Mouse (Mus musculus) CH12.LX (cell line): Measurements from ENCODE around the gene Pilrb1. TPM values are rescaled to one million over a fixed set of nuclear protein-coding genes. Genes with fewer than 3 reads are reported as not detected.
A peak's percentile ranks its signal among the peaks of the same experiment; 100 is the strongest.

Experiments
- DNase-seq: peaks from one replicate; pipeline ENCODE4 v3.0.0-alpha.2; 2013; ENCODE audit errors: extremely low read depth
- H3K27ac ChIP-seq: 2 replicates; pipeline ENCODE4 v1.5.1; 2012; ENCODE audit warnings: low read depth, mild to moderate bottlenecking, control low read depth, moderate library complexity; ENCODE audit not compliant: insufficient read depth
- H3K27me3 ChIP-seq: replicated peaks from 2 replicates; pipeline ENCODE3; 2012; ENCODE audit warnings: inconsistent platforms
- H3K36me3 ChIP-seq, 2 experiments: replicated peaks in 1 of 2; 2 replicates each; pipeline versions ENCODE3 to v1.6.1; 2012; ENCODE audit warnings: inconsistent platforms in 1 of 2, low read length in 1 of 2, mild to moderate bottlenecking in 1 of 2, mixed read lengths in 1 of 2, moderate library complexity in 1 of 2; ENCODE audit not compliant: control insufficient read depth in 1 of 2, insufficient read depth in 1 of 2
- H3K4me1 ChIP-seq, 2 experiments: 2 replicates each; pipeline ENCODE4 v1.6.1; 2012; ENCODE audit warnings: inconsistent platforms in 1 of 2, moderate library complexity in 1 of 2; ENCODE audit not compliant: insufficient read depth in 2 of 2, control insufficient read depth in 1 of 2
- H3K4me2 ChIP-seq: 2 replicates; pipeline ENCODE4 v1.6.1; 2012; ENCODE audit warnings: low read depth, mild to moderate bottlenecking, control low read depth; ENCODE audit not compliant: poor library complexity, insufficient read depth, severe bottlenecking
- H3K4me3 ChIP-seq, 3 experiments: fragments of 150-350 bp in 1 of 3; sonication (generic) in 1 of 3; replicated peaks in 1 of 3; 2 replicates each; pipeline versions ENCODE3 to v1.5.1; 2011 to 2012; ENCODE audit warnings: low read depth in 2 of 3, low read length in 2 of 3, mild to moderate bottlenecking in 2 of 3, moderate library complexity in 2 of 3, control low read depth in 1 of 3, improper control_type of control experiment in 1 of 3, inconsistent platforms in 1 of 3, mixed read lengths in 1 of 3; ENCODE audit not compliant: poor library complexity in 1 of 3
- H3K79me2 ChIP-seq: replicated peaks from 2 replicates; pipeline ENCODE4 v1.6.1; 2012; ENCODE audit warnings: mild to moderate bottlenecking, moderate library complexity; ENCODE audit not compliant: control insufficient read depth, poor library complexity, insufficient read depth, severe bottlenecking; ENCODE audit errors: extremely low read depth
- H3K9ac ChIP-seq: 2 replicates; pipeline ENCODE4 v1.6.1; 2012; ENCODE audit warnings: low read depth, mild to moderate bottlenecking, control low read depth, moderate library complexity; ENCODE audit not compliant: insufficient read depth
- H3K9me3 ChIP-seq: replicated peaks from 2 replicates; pipeline ENCODE3; 2012; ENCODE audit warnings: low read length, inconsistent platforms, mixed read lengths
- BHLHE40 ChIP-seq: IDR thresholded peaks from 2 replicates; pipeline ENCODE4 v1.6.1; 2011; ENCODE audit warnings: mild to moderate bottlenecking, low read depth, low read length, improper control_type of control experiment
- CHD1 ChIP-seq: IDR thresholded peaks from 2 replicates; pipeline ENCODE4 v1.6.1; 2012; ENCODE audit warnings: low read depth, low read length, improper control_type of control experiment, inconsistent platforms
- CHD2 ChIP-seq: IDR thresholded peaks from 2 replicates; pipeline ENCODE4 v1.6.1; 2011; ENCODE audit warnings: low read length, improper control_type of control experiment
- EP300 ChIP-seq: IDR thresholded peaks from 2 replicates; pipeline ENCODE4 v1.6.1; 2011; ENCODE audit warnings: low read length, improper control_type of control experiment
- ETS1 ChIP-seq: conservative IDR thresholded peaks from 2 replicates; pipeline ENCODE4 v1.6.1; 2012; ENCODE audit warnings: low read depth, mild to moderate bottlenecking, inconsistent platforms, low read length, improper control_type of control experiment, moderate library complexity
- GABPA ChIP-seq: IDR thresholded peaks from 2 replicates; pipeline ENCODE4 v1.6.1; 2012; ENCODE audit warnings: low read depth, low read length, improper control_type of control experiment, inconsistent platforms; ENCODE audit not compliant: insufficient replicate concordance
- HCFC1 ChIP-seq: IDR thresholded peaks from 2 replicates; pipeline ENCODE4 v1.6.1; 2012; ENCODE audit warnings: low read depth, mild to moderate bottlenecking, inconsistent platforms, low read length, improper control_type of control experiment
- IRF4 ChIP-seq: IDR thresholded peaks from 2 replicates; pipeline ENCODE4 v1.6.1; 2014; ENCODE audit warnings: low read depth, mild to moderate bottlenecking, inconsistent platforms, low read length, improper control_type of control experiment
- JUND ChIP-seq: conservative IDR thresholded peaks from 2 replicates; pipeline ENCODE4 v1.6.1; 2011; ENCODE audit warnings: low read depth, low read length, improper control_type of control experiment
- MAFK ChIP-seq: IDR thresholded peaks from 2 replicates; pipeline ENCODE4 v1.6.1; 2011; ENCODE audit warnings: low read length, improper control_type of control experiment; ENCODE audit not compliant: insufficient replicate concordance
- MAZ ChIP-seq: IDR thresholded peaks from 2 replicates; pipeline ENCODE4 v1.6.1; 2012; ENCODE audit warnings: low read depth, mild to moderate bottlenecking, inconsistent platforms, low read length, improper control_type of control experiment, moderate library complexity
- MEF2A ChIP-seq: IDR thresholded peaks from 2 replicates; pipeline ENCODE4 v1.6.1; 2014; ENCODE audit warnings: low read depth, mild to moderate bottlenecking, inconsistent platforms, low read length, improper control_type of control experiment, borderline replicate concordance
- MYC ChIP-seq: IDR thresholded peaks from 2 replicates; pipeline ENCODE4 v1.6.1; 2011; ENCODE audit warnings: low read depth, mild to moderate bottlenecking, improper control_type of control experiment, low read length
- NELFE ChIP-seq: IDR thresholded peaks from 2 replicates; pipeline ENCODE4 v1.6.1; 2011; ENCODE audit warnings: low read depth, low read length, improper control_type of control experiment
- RCOR1 ChIP-seq: conservative IDR thresholded peaks from 2 replicates; pipeline ENCODE4 v1.6.1; 2012; ENCODE audit warnings: low read depth, mild to moderate bottlenecking, inconsistent platforms, low read length, improper control_type of control experiment
- SIN3A ChIP-seq: IDR thresholded peaks from 2 replicates; pipeline ENCODE4 v1.6.1; 2012; ENCODE audit warnings: low read length, improper control_type of control experiment, inconsistent platforms
- TBP ChIP-seq: conservative IDR thresholded peaks from 2 replicates; pipeline ENCODE4 v1.6.1; 2011; ENCODE audit warnings: low read depth, low read length, improper control_type of control experiment
- TCF12 ChIP-seq: IDR thresholded peaks from 2 replicates; pipeline ENCODE4 v1.6.1; 2014; ENCODE audit warnings: low read depth, mild to moderate bottlenecking, inconsistent platforms, low read length, improper control_type of control experiment
- USF1 ChIP-seq: IDR thresholded peaks from 2 replicates; pipeline ENCODE4 v1.6.1; 2014; ENCODE audit warnings: low read depth, mild to moderate bottlenecking, inconsistent platforms, low read length, improper control_type of control experiment
- USF2 ChIP-seq: conservative IDR thresholded peaks from 2 replicates; pipeline ENCODE4 v1.6.1; 2011; ENCODE audit warnings: low read depth, low read length, improper control_type of control experiment
- ZC3H11A ChIP-seq: IDR thresholded peaks from 2 replicates; pipeline ENCODE4 v1.6.1; 2012; ENCODE audit warnings: low read depth, mild to moderate bottlenecking, inconsistent platforms, low read length, improper control_type of control experiment
- ZKSCAN1 ChIP-seq: IDR thresholded peaks from 2 replicates; pipeline ENCODE4 v1.6.1; 2012; ENCODE audit warnings: low read depth, inconsistent platforms, low read length, improper control_type of control experiment, borderline replicate concordance
- ZNF384 ChIP-seq: IDR thresholded peaks from 2 replicates; pipeline ENCODE4 v1.6.1; 2012; ENCODE audit warnings: low read depth, low read length, improper control_type of control experiment, inconsistent platforms
- dilution Hi-C: fragments of 300-500 bp; cut with MboI; formaldehyde crosslinking; loops from 2 replicates; pipeline ENCODE4 v1.14.3; 2020; ENCODE audit warnings: low sequenced_read_pairs; ENCODE audit not compliant: extremely low pct_unique_long_range_greater_than_20kb, extremely low pct_ligation_motif_present
- in situ Hi-C: fragments of 300-500 bp; cut with MboI; formaldehyde crosslinking; loops from 3 replicates; pipeline ENCODE4 v1.14.3; 2019; ENCODE audit warnings: low sequenced_read_pairs, low pct_ligation_motif_present, low pct_unique_long_range_greater_than_20kb, mixed read lengths
- polyA plus RNA-seq: library from polyadenylated mRNA; unstranded; fragments of >175 nt; gene quantifications from 2 replicates; pipeline ENCODE4 v1.2.1, GENCODE M21; 2012; ENCODE audit warnings: low read depth; ENCODE audit not compliant: insufficient read length
- total RNA-seq, 2 experiments: library from RNA; depleted of rRNA; stranded (reverse); fragments of 300-350 nt in 1 of 2; fragments of >200 nt in 1 of 2; gene quantifications; 2 replicates each; pipeline ENCODE4 v1.2.3; 2012 to 2014

Pilrb1 gene
- total and polyA plus RNA-seq, 3 experiments = not detected

GRCm38 (mm10) chr5:137823455-137824045 lies 34.4 kb downstream of the Pilrb1 start:
- no peak for TF ChIP-seq JUND
- no peak for TF ChIP-seq RCOR1
- no peak for TF ChIP-seq HCFC1
- TF ChIP-seq ZNF384 = no peak
- no peak for TF ChIP-seq ETS1
- TF ChIP-seq CHD2 = no peak
- no peak for TF ChIP-seq USF2
- TF ChIP-seq GABPA = no peak
- TF ChIP-seq MAZ = no peak
- TF ChIP-seq BHLHE40 = no peak
- no peak for TF ChIP-seq USF1
- TF ChIP-seq IRF4 = no peak
- Histone ChIP-seq H3K36me3 (no peaks in the 10 kb centered on the region), H3K9me3 (no peaks in the 10 kb centered on the region), H3K4me3 (no peak overlapping the region), H3K4me2 (no peak overlapping the region), H3K27ac (peak overlapping the region; percentile 12; the same call in 1 of the 2 replicates), H3K9ac (no peak overlapping the region), H3K27me3 (no peaks in the 10 kb centered on the region), H3K4me1 (peaks cover 28 to 66% of the 10 kb centered on the region in 2 experiments), H3K79me2 (no peaks in the 10 kb centered on the region)
- no peak for DNase-seq
- in situ Hi-C loops (no loop called here), dilution Hi-C loops (no loop called here)

GRCm38 (mm10) chr5:137822602-137823001 lies 35.3 kb downstream of the Pilrb1 start:
- H3K4me1 ChIP-seq = peaks cover 30 to 66% of the 10 kb centered on the region in 2 experiments
- no peak overlapping the region for H3K27ac ChIP-seq
- H3K9me3 ChIP-seq = no peaks in the 10 kb centered on the region
- in situ Hi-C loops = no loop called here
- TF ChIP-seq CHD1 = peak; percentile 52; the same call in 1 of the 2 replicates
- TF ChIP-seq ZKSCAN1 = no peak
- TF ChIP-seq MAFK = no peak
- no peak for TF ChIP-seq USF1
- no peak for TF ChIP-seq SIN3A
- no peak for TF ChIP-seq JUND
- TF ChIP-seq BHLHE40 = no peak
- TF ChIP-seq TCF12 = peak; percentile 73; the same call in 1 of the 2 replicates
- TF ChIP-seq EP300 = peak; percentile 78
- TF ChIP-seq TBP = 0 out of 2 replicates have a peak, but pooled peaks have one; percentile 33
- TF ChIP-seq NELFE = no peak
- peak; percentile 84 for TF ChIP-seq MEF2A
- no peak for TF ChIP-seq MYC
- TF ChIP-seq ETS1 = no peak; the same call in 1 of the 2 replicates
- TF ChIP-seq USF2 = no peak
- TF ChIP-seq ZC3H11A = no peak
- H3K36me3 ChIP-seq = no peaks in the 10 kb centered on the region
- no peak overlapping the region for H3K4me2 ChIP-seq
- H3K4me3 ChIP-seq = no peak overlapping the region
- no peak overlapping the region for H3K9ac ChIP-seq
- no peaks in the 10 kb centered on the region for H3K27me3 ChIP-seq
- dilution Hi-C loops = no loop called here
- H3K79me2 ChIP-seq = no peaks in the 10 kb centered on the region
- DNase-seq = no peak
